Comparison of ENCODE assay signal across 15 mouse cellular contexts in genomic region chr3:69178365-69179004, GRCm38 (mm10). TPM values are rescaled to one million over a fixed set of nuclear protein-coding genes. Genes with fewer than 3 reads are reported as not detected.
DNase-seq lines count a peak whose midpoint lies in the region; ATAC-seq and TF ChIP-seq lines count a peak whose summit lies in the region.
"Had no signal": no experiment of that assay in that cellular context is flagged by ENCODE, and none has a peak within 500 bp of the region (broad histone marks: within the 10 kb centered on the region; RNA-seq: fewer than 3 reads in every experiment).

No protein-coding gene starts in this region.

- no peak overlapping the region for H3K4me3 ChIP-seq in hindbrain, embryonic 14.5 days (replicated peaks; ENCODE audit: low read length)
- H3K4me3 ChIP-seq in midbrain, embryonic 16.5 days (ENCODE audit: low read depth, low read length), result no peak overlapping the region
- H3K4me3 ChIP-seq in liver, embryonic 11.5 days (ENCODE audit: low read depth, low read length), result no peak overlapping the region
- H3K4me3 ChIP-seq: heart, embryonic 13.5 days; kidney, embryonic 15.5 days; liver, embryonic 12.5 days had no signal

- no peak overlapping the region for H3K27ac ChIP-seq in hindbrain, embryonic 14.5 days
- H3K27ac ChIP-seq in midbrain, embryonic 16.5 days (ENCODE audit: low read length), result no peak overlapping the region
- no peak overlapping the region for H3K27ac ChIP-seq in liver, embryonic 11.5 days (ENCODE audit: low read depth, low read length)
- H3K27ac ChIP-seq: heart, embryonic 13.5 days; kidney, embryonic 15.5 days; liver, embryonic 12.5 days had no signal

- no peaks in the 10 kb centered on the region for H3K9me3 ChIP-seq in hindbrain, embryonic 14.5 days (ENCODE audit: control insufficient read depth, low read length)
- H3K9me3 ChIP-seq in midbrain, embryonic 16.5 days (replicated peaks; ENCODE audit: control insufficient read depth, low read length, poor library complexity, severe bottlenecking), result no peaks in the 10 kb centered on the region
- no peaks in the 10 kb centered on the region for H3K9me3 ChIP-seq in liver, embryonic 11.5 days (ENCODE audit: control insufficient read depth, low read length)
- H3K9me3 ChIP-seq: heart, embryonic 13.5 days; kidney, embryonic 15.5 days; liver, embryonic 12.5 days had no signal

- no peaks in the 10 kb centered on the region for H3K27me3 ChIP-seq in hindbrain, embryonic 14.5 days (ENCODE audit: control insufficient read depth, insufficient read depth, low read length)
- no peaks in the 10 kb centered on the region for H3K27me3 ChIP-seq in midbrain, embryonic 16.5 days (ENCODE audit: control insufficient read depth, insufficient read depth, low read depth, low read length)
- H3K27me3 ChIP-seq in liver, embryonic 11.5 days (replicated peaks; ENCODE audit: control insufficient read depth, insufficient read depth, low read length), result no peaks in the 10 kb centered on the region
- H3K27me3 ChIP-seq: heart, embryonic 13.5 days; kidney, embryonic 15.5 days; liver, embryonic 12.5 days had no signal

- peak; percentile 92 for DNase-seq in Muller cell, postnatal 12 days (ENCODE audit: inconsistent ontology term)
- peak; percentile 88 for DNase-seq in brain, embryonic 14.5 days (ENCODE audit: low read depth)
- peak; percentile 38 for DNase-seq in hindbrain, embryonic 14.5 days (ENCODE audit: low spot score)
- no peak for DNase-seq in cerebellum, adult 18-20 months
- no peak for DNase-seq in layer of hippocampus, adult 9-10 months (ENCODE audit: low spot score)
- no peak for DNase-seq in liver, embryonic 11.5 days (ENCODE audit: low spot score)
- DNase-seq: cerebellum, adult 11-12 months; thymus, adult 2 months had no signal

- no peak for TF ChIP-seq CTCF in brain, embryonic 14.5 days (IDR thresholded peaks at IDR 0.05; ENCODE audit: borderline replicate concordance, extremely low read depth, insufficient read depth, insufficient read length)

- H3K36me3 ChIP-seq in hindbrain, embryonic 14.5 days (replicated peaks; ENCODE audit: control insufficient read depth, insufficient read depth), result no peaks in the 10 kb centered on the region
- H3K36me3 ChIP-seq in midbrain, embryonic 16.5 days (ENCODE audit: control insufficient read depth, insufficient read depth, low read length), result no peaks in the 10 kb centered on the region
- H3K36me3 ChIP-seq in liver, embryonic 11.5 days (ENCODE audit: control insufficient read depth, insufficient read depth, low read length), result no peaks in the 10 kb centered on the region
- H3K36me3 ChIP-seq: heart, embryonic 13.5 days; kidney, embryonic 15.5 days; liver, embryonic 12.5 days had no signal

- no peak overlapping the region for H3K4me2 ChIP-seq in hindbrain, embryonic 14.5 days (replicated peaks)
- peak overlapping the region; percentile 25 for H3K4me2 ChIP-seq in midbrain, embryonic 16.5 days (ENCODE audit: low read length)
- H3K4me2 ChIP-seq in liver, embryonic 11.5 days, result no peak overlapping the region
- H3K4me2 ChIP-seq: heart, embryonic 13.5 days; kidney, embryonic 15.5 days; liver, embryonic 12.5 days had no signal

- H3K4me1 ChIP-seq in hindbrain, embryonic 14.5 days (replicated peaks; ENCODE audit: control insufficient read depth, insufficient read depth, low read length), result peaks cover 6% of the 10 kb centered on the region; the same call in 1 of the 2 replicates
- H3K4me1 ChIP-seq in midbrain, embryonic 16.5 days (ENCODE audit: control insufficient read depth, insufficient read depth, low read length), result peaks cover 4% of the 10 kb centered on the region; the same call in 1 of the 2 replicates
- no peaks in the 10 kb centered on the region for H3K4me1 ChIP-seq in liver, embryonic 11.5 days (replicated peaks; ENCODE audit: control insufficient read depth, insufficient read depth, low read length)
- H3K4me1 ChIP-seq: heart, embryonic 13.5 days; kidney, embryonic 15.5 days; liver, embryonic 12.5 days had no signal

- H3K9ac ChIP-seq in hindbrain, embryonic 14.5 days, result no peak overlapping the region
- no peak overlapping the region for H3K9ac ChIP-seq in midbrain, embryonic 16.5 days (ENCODE audit: low read depth, low read length)
- no peak overlapping the region for H3K9ac ChIP-seq in liver, embryonic 11.5 days (ENCODE audit: low read depth, low read length)
- H3K9ac ChIP-seq: heart, embryonic 13.5 days; kidney, embryonic 15.5 days; liver, embryonic 12.5 days had no signal

- WGBS in hindbrain, embryonic 14.5 days, result 37% methylated on average over 14 of the region's 14 CpGs
- WGBS in midbrain, embryonic 16.5 days, result 27% methylated on average over 14 of the region's 14 CpGs
- WGBS in liver, embryonic 11.5 days, result 78% methylated on average over 14 of the region's 14 CpGs

- no peak for TF ChIP-seq POLR2A in brain, embryonic 14.5 days (IDR thresholded peaks at IDR 0.05; ENCODE audit: borderline replicate concordance, extremely low read depth, insufficient read depth, insufficient read length, poor library complexity, severe bottlenecking)

- ATAC-seq in hindbrain, embryonic 14.5 days (ENCODE audit: low FRiP score), result peak; percentile 77
- peak; percentile 83; the same call in 1 of the 2 replicates for ATAC-seq in midbrain, embryonic 16.5 days
- no peak for ATAC-seq in liver, embryonic 11.5 days (replicated peaks; ENCODE audit: low FRiP score)
- ATAC-seq: liver, embryonic 12.5 days; lung, postnatal 0 days had no signal

RNA-seq across cellular contexts. Expression of gene Arl14, which starts 43.7 kb away (rescaled TPM):
- not detected in 2 replicates for polyA plus RNA-seq in brain, embryonic 14.5 days (2012; rRNA removed)
- not detected in 2 replicates for polyA plus RNA-seq in hindbrain, embryonic 14.5 days (2014; fragmentation: Nextera tagmentation; extraction: Ambion mirVana)
- polyA plus RNA-seq in midbrain, embryonic 16.5 days (2015; fragmentation: Nextera tagmentation; extraction: Ambion mirVana), result not detected in 2 replicates
- polyA plus RNA-seq in liver, embryonic 11.5 days (2014; fragmentation: Nextera tagmentation; extraction: Ambion mirVana), result not detected in 2 replicates
- polyA plus RNA-seq: activated CD4-positive, CD25-positive, alpha-beta regulatory T cell, adult 4 months; CD4-positive, CD25-positive, alpha-beta regulatory T cell, adult 4 months; heart, embryonic 13.5 days; liver, embryonic 12.5 days; thymus, adult 2 months had no signal

RNA-seq across cellular contexts. Expression of gene Kpna4, which starts 51.6 kb away (rescaled TPM):
- 32.1 and 40.3 TPM in 2 replicates for polyA plus RNA-seq in brain, embryonic 14.5 days (2012; rRNA removed)
- 40.9 and 49.1 TPM in 2 replicates for polyA plus RNA-seq in hindbrain, embryonic 14.5 days (2014; fragmentation: Nextera tagmentation; extraction: Ambion mirVana)
- 30.3 and 30.5 TPM in 2 replicates for polyA plus RNA-seq in midbrain, embryonic 16.5 days (2015; fragmentation: Nextera tagmentation; extraction: Ambion mirVana)
- 26.2 and 33.0 TPM in 2 replicates for polyA plus RNA-seq in liver, embryonic 11.5 days (2014; fragmentation: Nextera tagmentation; extraction: Ambion mirVana)

Comparison
In these comparisons a context has a peak if more than half of its experiments do, and no peak if none do; other contexts are left out.
1. DNase-seq: peak in Muller cell, postnatal 12 days (single experiment), brain, embryonic 14.5 days (single experiment) and hindbrain, embryonic 14.5 days (single experiment); none in cerebellum, adult 18-20 months (0 of 2), layer of hippocampus, adult 9-10 months (single experiment) and liver, embryonic 11.5 days (single experiment).